Mouse (Mus musculus) retina, embryonic 14.5 days (tissue): ENCODE data around the gene Afp.
A peak's percentile ranks its signal among the peaks of the same experiment; 100 is the strongest.

ENCODE experiments used
- DNase-seq: peaks from one replicate; pipeline ENCODE4 v3.0.0-alpha.2; 2015; ENCODE audit warnings: low spot score

The Afp gene

DNA sequence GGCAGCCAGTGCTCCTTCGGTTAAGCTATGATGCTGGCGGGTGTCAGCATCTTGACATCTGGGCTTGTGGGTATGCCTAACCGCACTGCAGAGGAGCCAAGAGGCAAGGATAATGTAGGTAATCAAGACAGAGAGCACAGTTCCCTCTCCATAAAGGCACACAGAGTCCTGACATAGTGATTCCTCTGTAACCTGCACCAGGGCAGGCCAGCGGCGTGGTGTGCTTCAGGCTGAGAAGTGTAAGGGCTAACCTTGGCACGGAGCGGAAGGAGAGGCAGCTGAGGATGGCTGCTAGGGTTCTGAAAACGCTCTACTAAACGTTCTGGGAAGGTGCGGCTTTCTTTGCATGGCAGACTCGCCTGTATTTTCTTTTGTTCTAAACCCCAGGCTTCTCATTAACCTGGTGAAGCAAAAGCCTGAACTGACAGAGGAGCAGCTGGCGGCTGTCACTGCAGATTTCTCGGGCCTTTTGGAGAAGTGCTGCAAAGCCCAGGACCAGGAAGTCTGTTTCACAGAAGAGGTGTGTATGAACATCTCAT lies 16.9 kb downstream of the Afp start:
- DNase-seq: peak; percentile 68

DNA sequence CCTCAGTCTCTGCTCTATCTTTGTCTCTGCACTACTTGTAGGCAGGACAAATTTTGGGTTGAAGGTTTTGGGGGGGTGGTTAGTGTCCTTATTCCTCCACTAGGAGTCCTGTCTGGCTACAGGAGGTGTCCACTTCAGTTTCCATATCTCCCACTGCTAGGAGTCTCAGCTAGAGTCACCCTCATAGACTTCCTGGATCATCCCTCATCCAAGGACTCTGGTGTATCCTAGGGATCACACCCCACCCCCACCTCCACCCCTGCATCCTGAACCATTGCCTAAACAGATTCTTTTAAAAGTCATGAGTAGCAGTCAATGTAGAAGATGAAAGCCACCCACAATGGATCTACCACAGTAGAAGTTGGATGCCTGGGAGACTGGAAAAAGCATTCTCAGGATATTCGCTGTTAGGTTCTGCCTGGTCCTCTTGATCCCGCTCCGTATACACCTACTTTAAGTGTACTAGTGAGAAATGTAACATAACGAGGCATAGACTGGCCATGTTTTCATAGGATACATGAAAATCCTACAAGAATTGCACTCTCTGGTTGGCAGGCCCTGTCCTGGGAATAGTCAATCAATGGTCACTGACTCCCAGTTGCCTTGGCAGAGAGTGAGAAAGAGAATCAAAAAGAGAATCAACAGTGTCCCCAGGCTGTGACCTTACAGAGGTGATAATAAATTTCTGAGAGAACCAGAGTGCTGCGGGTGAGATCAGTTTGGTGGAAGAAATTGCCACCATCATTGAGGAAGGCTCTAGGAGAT lies 19.5 kb downstream of the Afp start:
- no peak for DNase-seq

GRCm38 (mm10) chr5:90512288-90512955 lies 21.9 kb downstream of the Afp start:
- no peak for DNase-seq

- no peak for DNase-seq
Observed at GRCm38 (mm10) chr5:90515561-90515960, 25.0 kb downstream of the Afp start.

GRCm38 (mm10) chr5:90518356-90519100 lies 28.0 kb downstream of the Afp start, which contains the start of gene Afm:
Afm (plus strand) TSS chr5:90518932.
- no peak for DNase-seq

- DNase-seq: no peak
Observed at GRCm38 (mm10) chr5:90551191-90551590, 60.7 kb downstream of the Afp start.

GRCm38 (mm10) chr5:90556052-90556451 lies 65.5 kb downstream of the Afp start:
- DNase-seq: no peak
